Mouse (Mus musculus) frontal cortex, postnatal 14 days (tissue): Measurements from ENCODE around the gene Pde1b.
A peak's percentile ranks its signal among the peaks of the same experiment; 100 is the strongest.

Experiments
- DNase-seq, 2 experiments: peaks; one replicate each; pipeline ENCODE4 v3.0.0; 2022; ENCODE audit warnings: low spot score in 2 of 2

Gene Pde1b

GRCm38 (mm10) chr15:103551053-103551452, 48.2 kb downstream of the Pde1b start:
- DNase-seq: no peak

- DNase-seq: peak in 1 of 2 experiments; percentile 17
Measured at GRCm38 (mm10) chr15:103552096-103552690, 49.4 kb downstream of the Pde1b start.

- no peak for DNase-seq
Measured at GRCm38 (mm10) chr15:103564981-103565380, 62.1 kb downstream of the Pde1b start, which contains the start of gene Glycam1. Glycam1 (minus strand) TSS chr15:103565081.
